Mouse (Mus musculus): ENCODE data around the gene Cdh18.

The Cdh18 gene

GRCm38 (mm10) chr15:23453331-23453730 is 904.5 kb downstream of the Cdh18 start:
- no peak for DNase-seq (ENCODE audit: low spot score in 2 of 2)

- DNase-seq (ENCODE audit: low spot score in 2 of 2), result no peak
Measured at GRCm38 (mm10) chr15:23455344-23455743, 906.5 kb downstream of the Cdh18 start.

- no peak for DNase-seq (ENCODE audit: low spot score in 2 of 2)
Measured at GRCm38 (mm10) chr15:23457401-23457800, 908.6 kb downstream of the Cdh18 start.

- DNase-seq (ENCODE audit: low spot score in 2 of 2), result peak in 1 of 2 experiments; percentile 10
Measured at GRCm38 (mm10) chr15:23470527-23471475, 922.0 kb downstream of the Cdh18 start.

- DNase-seq (ENCODE audit: low spot score in 2 of 2), result peak; percentile 3 to 40
Measured at GRCm38 (mm10) chr15:23486306-23486705, 937.5 kb downstream of the Cdh18 start.

- DNase-seq (ENCODE audit: low spot score in 2 of 2), result no peak
Measured at GRCm38 (mm10) chr15:23506480-23506879, 957.7 kb downstream of the Cdh18 start.

GRCm38 (mm10) chr15:23509694-23510093 is 960.9 kb downstream of the Cdh18 start:
- no peak for DNase-seq (ENCODE audit: low spot score in 2 of 2)

GRCm38 (mm10) chr15:23515786-23516185 is 967.0 kb downstream of the Cdh18 start:
- no peak for DNase-seq (ENCODE audit: low spot score in 2 of 2)

- DNase-seq (ENCODE audit: low spot score in 2 of 2), result no peak
Measured at GRCm38 (mm10) chr15:23518079-23518478, 969.3 kb downstream of the Cdh18 start.
